Comparison of ENCODE assay signal across 10 mouse cellular contexts in the genomic region with DNA sequence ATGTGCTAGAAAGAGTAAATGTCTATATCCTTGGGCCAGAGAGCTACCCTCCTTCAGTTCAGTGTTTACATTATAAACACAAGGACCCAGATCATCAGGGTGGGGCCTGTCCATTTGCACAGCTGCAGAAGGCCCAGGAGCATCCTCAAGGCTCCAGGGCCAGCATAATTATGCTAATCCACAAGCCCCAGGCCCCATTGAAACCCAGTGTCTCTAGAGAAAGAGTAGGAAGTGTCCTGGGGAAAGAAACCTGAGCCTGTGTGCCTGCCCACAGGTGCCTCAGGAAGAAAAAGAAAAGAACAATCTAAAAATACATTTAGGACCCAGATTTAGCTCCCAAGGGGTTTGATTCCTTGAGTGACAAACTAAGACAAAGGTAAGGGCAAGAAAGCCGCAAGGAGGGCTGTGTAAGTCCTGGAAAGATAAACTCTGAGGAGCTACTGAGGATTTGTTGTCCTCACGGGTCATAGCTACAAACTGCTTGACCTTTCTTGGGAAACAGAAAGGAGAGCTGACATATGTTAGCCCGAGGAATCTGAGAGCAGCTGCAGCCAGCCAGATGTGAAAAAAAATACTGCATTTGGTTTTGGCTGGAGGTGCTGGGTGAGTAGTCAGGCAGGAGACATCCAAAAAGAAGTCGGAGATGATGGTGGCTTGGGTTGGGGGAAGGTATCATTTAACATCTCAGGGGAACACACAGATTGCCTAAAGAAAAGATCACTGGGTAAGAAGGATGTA. TPM values are rescaled to one million over a fixed set of nuclear protein-coding genes. Genes with fewer than 3 reads are reported as not detected.
A peak's percentile ranks its signal among the peaks of the same experiment; 100 is the strongest.
DNase-seq lines count a peak whose midpoint lies in the region; ATAC-seq and TF ChIP-seq lines count a peak whose summit lies in the region.
"Had no signal": no experiment of that assay in that cellular context is flagged by ENCODE, and none has a peak within 500 bp of the region (broad histone marks: within the 10 kb centered on the region; RNA-seq: fewer than 3 reads in every experiment).

No protein-coding gene starts in this region.

- H3K36me3 ChIP-seq in lung, embryonic 15.5 days = no peaks in the 10 kb centered on the region
- no peaks in the 10 kb centered on the region for H3K36me3 ChIP-seq in forebrain, embryonic 11.5 days (ENCODE audit: control insufficient read depth, insufficient read depth, low read length)
- H3K36me3 ChIP-seq in limb, embryonic 14.5 days (ENCODE audit: control insufficient read depth, insufficient read depth, low read length) = no peaks in the 10 kb centered on the region
- H3K36me3 ChIP-seq in stomach, embryonic 15.5 days = no peaks in the 10 kb centered on the region

- WGBS in lung, embryonic 15.5 days = 10% methylated on average over 4 of the region's 4 CpGs
- 2% methylated on average over 4 of the region's 4 CpGs for WGBS in forebrain, embryonic 11.5 days
- WGBS in limb, embryonic 14.5 days = 12% methylated on average over 4 of the region's 4 CpGs
- 15% methylated on average over 4 of the region's 4 CpGs for WGBS in stomach, embryonic 15.5 days

- no peak overlapping the region for H3K9ac ChIP-seq in lung, embryonic 15.5 days
- no peak overlapping the region for H3K9ac ChIP-seq in forebrain, embryonic 11.5 days (ENCODE audit: low read length)
- H3K9ac ChIP-seq in limb, embryonic 14.5 days (ENCODE audit: low read depth, low read length, severe bottlenecking) = no peak overlapping the region
- no peak overlapping the region for H3K9ac ChIP-seq in stomach, embryonic 15.5 days

- H3K27ac ChIP-seq in lung, embryonic 15.5 days = no peak overlapping the region
- no peak overlapping the region for H3K27ac ChIP-seq in forebrain, embryonic 11.5 days (ENCODE audit: low read depth, low read length)
- H3K27ac ChIP-seq in limb, embryonic 14.5 days (replicated peaks; ENCODE audit: low read depth, low read length) = no peak overlapping the region
- H3K27ac ChIP-seq in stomach, embryonic 15.5 days = no peak overlapping the region

- no peak for TF ChIP-seq POLR2A in limb, embryonic 14.5 days (IDR thresholded peaks at IDR 0.05; ENCODE audit: borderline replicate concordance, extremely low read depth, insufficient read depth, insufficient read length)

- H3K9me3 ChIP-seq in lung, embryonic 15.5 days = no peaks in the 10 kb centered on the region
- H3K9me3 ChIP-seq in forebrain, embryonic 11.5 days (ENCODE audit: control insufficient read depth, low read length) = no peaks in the 10 kb centered on the region
- H3K9me3 ChIP-seq in limb, embryonic 14.5 days (ENCODE audit: control insufficient read depth, low read length) = no peaks in the 10 kb centered on the region
- no peaks in the 10 kb centered on the region for H3K9me3 ChIP-seq in stomach, embryonic 15.5 days

- H3K4me2 ChIP-seq in lung, embryonic 15.5 days = peak overlapping the region; percentile 48
- H3K4me2 ChIP-seq in forebrain, embryonic 11.5 days (ENCODE audit: low read depth, low read length, severe bottlenecking) = peak overlapping the region; percentile 44; the same call in 1 of the 2 replicates
- peak overlapping the region; percentile 30 for H3K4me2 ChIP-seq in limb, embryonic 14.5 days (replicated peaks; ENCODE audit: low read depth, low read length, severe bottlenecking)
- peak overlapping the region; percentile 42 for H3K4me2 ChIP-seq in stomach, embryonic 15.5 days

- H3K4me1 ChIP-seq in lung, embryonic 15.5 days = peaks cover 16% of the 10 kb centered on the region
- H3K4me1 ChIP-seq in forebrain, embryonic 11.5 days (replicated peaks; ENCODE audit: control insufficient read depth, insufficient read depth, low read length) = peaks cover 9% of the 10 kb centered on the region
- peaks cover 10% of the 10 kb centered on the region for H3K4me1 ChIP-seq in limb, embryonic 14.5 days (ENCODE audit: control insufficient read depth, insufficient read depth, low read length)
- peaks cover 4% of the 10 kb centered on the region; the same call in 1 of the 2 replicates for H3K4me1 ChIP-seq in stomach, embryonic 15.5 days

- ATAC-seq in lung, embryonic 15.5 days (ENCODE audit: borderline replicate concordance, extremely low read depth, low FRiP score, low TSS enrichment) = no peak
- ATAC-seq in forebrain, embryonic 11.5 days (replicated peaks; ENCODE audit: low FRiP score) = no peak
- no peak for ATAC-seq in limb, embryonic 14.5 days (ENCODE audit: low FRiP score, low read depth)
- ATAC-seq in stomach, embryonic 15.5 days (ENCODE audit: insufficient read depth, low FRiP score, low read depth) = no peak
- no peak for ATAC-seq in megakaryocyte progenitor cell, adult 5-6 weeks (replicated peaks; ENCODE audit: poor library complexity)
- ATAC-seq: activated CD4-positive, CD25-positive, alpha-beta regulatory T cell, adult 4 months had no signal

- no peak overlapping the region for H3K4me3 ChIP-seq in lung, embryonic 15.5 days
- H3K4me3 ChIP-seq in forebrain, embryonic 11.5 days (ENCODE audit: low read depth, low read length) = no peak overlapping the region
- H3K4me3 ChIP-seq in limb, embryonic 14.5 days (replicated peaks; ENCODE audit: low read length) = peak overlapping the region; percentile 18; the same call in 1 of the 2 replicates
- no peak overlapping the region; the same call in 1 of the 2 replicates for H3K4me3 ChIP-seq in stomach, embryonic 15.5 days (replicated peaks)

- no peak for DNase-seq in lung, adult 18-20 months
- DNase-seq in forebrain, embryonic 11.5 days (ENCODE audit: low spot score) = no peak
- DNase-seq in limb, embryonic 14.5 days (ENCODE audit: low spot score) = peak; percentile 42
- DNase-seq in spleen, adult 18-20 months = no peak
- DNase-seq in urinary bladder, postnatal 14 days (ENCODE audit: low spot score) = no peak
- DNase-seq: lung, postnatal 10 days had no signal

- H3K27me3 ChIP-seq in lung, embryonic 15.5 days = no peaks in the 10 kb centered on the region
- no peaks in the 10 kb centered on the region for H3K27me3 ChIP-seq in forebrain, embryonic 11.5 days (ENCODE audit: control insufficient read depth, insufficient read depth, low read length)
- H3K27me3 ChIP-seq in limb, embryonic 14.5 days (ENCODE audit: control insufficient read depth, insufficient read depth, low read length) = no peaks in the 10 kb centered on the region
- no peaks in the 10 kb centered on the region for H3K27me3 ChIP-seq in stomach, embryonic 15.5 days (replicated peaks)

RNA-seq across cellular contexts. Expression of gene Enpp3, which starts 7.8 kb away (rescaled TPM):
- polyA plus RNA-seq in lung, embryonic 15.5 days (2015; fragmentation: Nextera tagmentation; extraction: Ambion mirVana) = 1.9 and 2.0 TPM in 2 replicates
- polyA plus RNA-seq in forebrain, embryonic 11.5 days (2014; fragmentation: Nextera tagmentation; extraction: Ambion mirVana) = 4.1 and 6.4 TPM in 2 replicates
- 4.5 and 6.0 TPM in 2 replicates for polyA plus RNA-seq in limb, embryonic 14.5 days (2012; rRNA removed)
- polyA plus RNA-seq in limb, embryonic 14.5 days (2014; fragmentation: Nextera tagmentation; extraction: Ambion mirVana) = 6.9 and 8.0 TPM in 2 replicates
- 6.9 and 9.5 TPM in 2 replicates for polyA plus RNA-seq in stomach, embryonic 15.5 days (2015; fragmentation: Nextera tagmentation; extraction: Ambion mirVana)
- 0.22 and 0.54 TPM in 2 replicates for total RNA-seq in megakaryocyte progenitor cell, adult 5-6 weeks (2015)
- total RNA-seq in megakaryocyte progenitor cell, adult 5-6 weeks (2017) = 0.10 and 0.12 TPM in 2 replicates

RNA-seq across cellular contexts. Expression of gene Med23, which starts 35.0 kb away (rescaled TPM):
- 21.0 and 21.9 TPM in 2 replicates for polyA plus RNA-seq in lung, embryonic 15.5 days (2015; fragmentation: Nextera tagmentation; extraction: Ambion mirVana)
- 33.4 and 33.5 TPM in 2 replicates for polyA plus RNA-seq in forebrain, embryonic 11.5 days (2014; fragmentation: Nextera tagmentation; extraction: Ambion mirVana)
- polyA plus RNA-seq in limb, embryonic 14.5 days (2012; rRNA removed) = 40.7 and 47.7 TPM in 2 replicates
- polyA plus RNA-seq in limb, embryonic 14.5 days (2014; fragmentation: Nextera tagmentation; extraction: Ambion mirVana) = 23.6 and 25.7 TPM in 2 replicates
- 15.0 and 18.2 TPM in 2 replicates for polyA plus RNA-seq in stomach, embryonic 15.5 days (2015; fragmentation: Nextera tagmentation; extraction: Ambion mirVana)
- total RNA-seq in megakaryocyte progenitor cell, adult 5-6 weeks (2015) = 20.5 and 25.2 TPM in 2 replicates
- 22.8 and 32.5 TPM in 2 replicates for total RNA-seq in megakaryocyte progenitor cell, adult 5-6 weeks (2017)
